Mouse (Mus musculus): Measurements from ENCODE around the gene Chpf. TPM values are rescaled to one million over a fixed set of nuclear protein-coding genes. Genes with fewer than 3 reads are reported as not detected.

Chpf gene
- 1 to 10 TPM; 6.2 to 7.0 TPM for total RNA-seq (2021)
- long read RNA-seq, experiment 1, partial matches to known transcripts: 0 of 6 reads
- long read RNA-seq, experiment 1, other reads (novel, unspliced or antisense): 3 of 6 reads
- long read RNA-seq, experiment 2, partial matches to known transcripts: 3 of 6 reads
- long read RNA-seq, experiment 2, other reads (novel, unspliced or antisense): 1 of 6 reads

GRCm38 (mm10) chr1:75478916-75479634 is at the start of gene Chpf, which contains the start of gene Tmem198:
Gene Chpf (minus strand): TSS chr1:75479307.
Gene Tmem198 (plus strand): TSS chr1:75479532.
- intact Hi-C loops (cut with DNase I): loop anchor here (2.0 kb wide), 1 partner anchor 118 kb away; no protein-coding TSS in a partner anchor
- peak; percentile 90 to 93 for DNase-seq

- intact Hi-C loops (cut with DNase I): no loop called here
- DNase-seq: no peak
Observed at GRCm38 (mm10) chr1:75524679-75525078, 45.6 kb upstream of the Chpf start.

- intact Hi-C loops (cut with DNase I): no loop called here
- DNase-seq: peak; percentile 88 to 89
Observed at GRCm38 (mm10) chr1:75521321-75522031, 42.4 kb upstream of the Chpf start, which contains the start of gene Stk11ip. Gene Stk11ip (plus strand): TSS chr1:75521529.

- no peak for DNase-seq
- intact Hi-C loops (cut with DNase I): no loop called here
Observed at GRCm38 (mm10) chr1:75519576-75519975, 40.5 kb upstream of the Chpf start.

GRCm38 (mm10) chr1:75518427-75518826 is 39.3 kb upstream of the Chpf start:
- intact Hi-C loops (cut with DNase I): no loop called here
- no peak for DNase-seq

- no peak for DNase-seq
- intact Hi-C loops (cut with DNase I): no loop called here
Observed at GRCm38 (mm10) chr1:75517984-75518383, 38.9 kb upstream of the Chpf start.

- intact Hi-C loops (cut with DNase I): no loop called here
- no peak for DNase-seq
Observed at GRCm38 (mm10) chr1:75516703-75517380, 37.7 kb upstream of the Chpf start.

GRCm38 (mm10) chr1:75512550-75512949 is 33.4 kb upstream of the Chpf start:
- intact Hi-C loops (cut with DNase I): no loop called here
- DNase-seq: no peak

GRCm38 (mm10) chr1:75511437-75512210 is 32.5 kb upstream of the Chpf start:
- no peak for DNase-seq
- intact Hi-C loops (cut with DNase I): no loop called here

GRCm38 (mm10) chr1:75510154-75510553 is 31.0 kb upstream of the Chpf start:
- no peak for DNase-seq
- intact Hi-C loops (cut with DNase I): no loop called here

- intact Hi-C loops (cut with DNase I): no loop called here
- no peak for DNase-seq
Observed at GRCm38 (mm10) chr1:75509586-75509985, 30.5 kb upstream of the Chpf start.

GRCm38 (mm10) chr1:75507006-75507405 is 27.9 kb upstream of the Chpf start, which contains the start of gene Inha:
Gene Inha (plus strand): TSS chr1:75507077.
- intact Hi-C loops (cut with DNase I): no loop called here
- DNase-seq: no peak

- peak; percentile 63 to 70 for DNase-seq
- intact Hi-C loops (cut with DNase I): no loop called here
Observed at GRCm38 (mm10) chr1:75505956-75506831, 27.1 kb upstream of the Chpf start, which contains the start of gene Obsl1. Gene Obsl1 (minus strand): TSS chr1:75506452.

- DNase-seq: peak; percentile 59 to 68
- intact Hi-C loops (cut with DNase I): no loop called here
Observed at GRCm38 (mm10) chr1:75505159-75505955, 26.2 kb upstream of the Chpf start.

- intact Hi-C loops (cut with DNase I): no loop called here
- no peak for DNase-seq
Observed at GRCm38 (mm10) chr1:75504256-75505045, 25.3 kb upstream of the Chpf start.

GRCm38 (mm10) chr1:75503651-75503980 is 24.5 kb upstream of the Chpf start:
- intact Hi-C loops (cut with DNase I): no loop called here

GRCm38 (mm10) chr1:75502945-75503650 is 24.0 kb upstream of the Chpf start:
- no peak for DNase-seq
- intact Hi-C loops (cut with DNase I): no loop called here

More at GRCm38 (mm10) chr1:75503651-75503980, 24.5 kb upstream of the Chpf start:
- DNase-seq: no peak
